Mouse (Mus musculus) cortical plate, adult 2 months (tissue): ENCODE measurements around the gene Ddx1.

Source experiments
- CTCF ChIP-seq: fragments of 200-500 bp; IDR thresholded peaks from 2 replicates; pipeline ENCODE4 v1.5.1; 2011; ENCODE audit warnings: mild to moderate bottlenecking, control low read depth, low read length; ENCODE audit not compliant: insufficient read depth; ENCODE audit errors: extremely low read depth
- POLR2A ChIP-seq: fragments of 200-500 bp; IDR thresholded peaks from 2 replicates; pipeline ENCODE4 v1.6.1; 2011; ENCODE audit warnings: mild to moderate bottlenecking, low read length, control low read depth; ENCODE audit not compliant: insufficient read depth; ENCODE audit errors: extremely low read depth

DNA sequence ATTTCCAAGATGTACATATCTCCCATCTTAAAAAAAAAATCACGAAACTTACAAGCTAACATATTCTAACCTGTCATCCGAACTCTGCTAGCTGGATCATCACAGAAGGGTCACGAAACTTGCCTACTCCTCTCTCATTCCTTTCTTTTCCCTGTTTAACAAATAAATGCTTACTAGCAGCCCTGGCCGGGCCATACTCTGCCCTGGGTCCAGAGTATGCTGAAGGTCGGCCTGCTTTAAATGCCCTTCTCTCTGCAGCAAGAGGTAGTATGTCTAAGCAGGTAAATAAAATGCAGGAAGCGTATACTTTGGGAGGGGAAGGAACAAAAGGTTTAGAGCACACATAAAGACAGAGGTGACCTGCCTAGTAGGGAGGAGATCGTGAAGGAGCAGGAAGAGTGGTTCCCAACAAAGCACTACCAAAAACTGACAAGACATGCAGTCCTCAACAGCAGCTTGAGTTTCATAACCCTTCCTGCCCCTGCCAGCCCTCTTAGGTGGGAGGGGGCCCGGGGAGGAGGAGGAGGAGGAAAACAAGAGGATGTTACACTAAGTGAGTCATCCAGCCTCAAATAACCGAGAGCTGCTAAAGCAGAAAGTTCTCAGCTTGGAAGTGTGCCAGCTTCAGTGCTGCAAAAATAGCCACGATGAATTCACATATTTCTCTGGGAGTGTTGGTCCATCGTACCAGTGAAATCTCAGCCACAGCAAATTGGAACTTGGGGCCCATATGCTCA lies 37.1 kb downstream of the Ddx1 start:
- TF ChIP-seq POLR2A (no peak), CTCF (no peak)
